Comparison of ENCODE assay signal across 1 mouse cellular context in the genomic region with DNA sequence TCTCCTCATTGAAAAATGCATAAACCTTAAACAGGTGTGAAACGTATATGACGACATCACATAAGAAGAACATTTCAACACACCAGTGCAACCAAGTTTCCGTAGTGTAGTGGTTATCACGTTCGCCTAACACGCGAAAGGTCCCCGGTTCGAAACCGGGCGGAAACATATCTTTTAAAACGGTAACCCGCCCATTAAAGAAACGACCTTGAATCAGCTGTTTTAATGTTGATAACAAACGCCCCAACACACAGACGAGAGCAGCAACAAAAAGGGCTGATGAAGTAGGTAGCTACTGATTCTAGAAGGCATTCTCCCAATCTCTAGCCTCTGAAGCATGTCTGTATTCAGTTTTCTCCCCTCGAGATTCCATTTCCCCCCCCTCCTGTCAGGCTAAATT.
A peak's percentile ranks its signal among the peaks of the same experiment; 100 is the strongest.
TF ChIP-seq lines count a peak whose summit lies in the region.

No protein-coding gene starts in this region.

TF ChIP-seq in MEL, 35 proteins besides CTCF, POLR2A, EP300 and RAD21 (continued from another document):
- TF ChIP-seq NELFE (IDR thresholded peaks at IDR 0.05; ENCODE audit: low read depth, low read length) (no peak), MAX (IDR thresholded peaks at IDR 0.05; ENCODE audit: low read length) (no peak), MEF2A (IDR thresholded peaks at IDR 0.05; ENCODE audit: extremely low read depth, insufficient replicate concordance, low read depth, low read length, poor library complexity, severe bottlenecking) (no peak), MAFK (IDR thresholded peaks at IDR 0.05; ENCODE audit: borderline replicate concordance, low read depth, low read length) (peak; percentile 99), MYB (IDR thresholded peaks at IDR 0.05; ENCODE audit: low read depth, low read length) (no peak), TBP (IDR thresholded peaks at IDR 0.05; ENCODE audit: low read depth, low read length) (peak; percentile 100), MXI1 (IDR thresholded peaks at IDR 0.05; ENCODE audit: low read depth, low read length) (peak; percentile 16), CHD1 (IDR thresholded peaks at IDR 0.05; ENCODE audit: low read depth, low read length) (no peak), E2F4 (IDR thresholded peaks at IDR 0.05; ENCODE audit: borderline replicate concordance, low read depth, low read length) (peak; percentile 75), UBTF (IDR thresholded peaks at IDR 0.05; ENCODE audit: borderline replicate concordance, insufficient read depth, low read depth, low read length) (no peak), CHD2 (IDR thresholded peaks at IDR 0.05; ENCODE audit: low read length) (no peak), MYC (IDR thresholded peaks at IDR 0.05; ENCODE audit: low read depth, low read length) (peak; percentile 63), HCFC1 (IDR thresholded peaks at IDR 0.05; ENCODE audit: low read depth, low read length) (0 out of 2 replicates have a peak, but pooled peaks have one; percentile 64), ZC3H11A (IDR thresholded peaks at IDR 0.05; ENCODE audit: low read depth, low read length) (no peak), ZKSCAN1 (IDR thresholded peaks at IDR 0.05; ENCODE audit: low read depth, low read length) (no peak), JUND (IDR thresholded peaks at IDR 0.05; ENCODE audit: low read depth, low read length) (no peak), USF1 (IDR thresholded peaks at IDR 0.05; ENCODE audit: low read depth, low read length) (no peak), TAL1 (IDR thresholded peaks at IDR 0.05; ENCODE audit: low read length) (peak; percentile 46; the same call in 1 of the 2 replicates), RCOR1 (IDR thresholded peaks at IDR 0.05; ENCODE audit: low read depth, low read length) (peak; percentile 27; the same call in 1 of the 2 replicates)
TF ChIP-seq in MEL: peak in this region for 14.
